Mouse (Mus musculus): ENCODE data around the gene Slc38a6.

DNA sequence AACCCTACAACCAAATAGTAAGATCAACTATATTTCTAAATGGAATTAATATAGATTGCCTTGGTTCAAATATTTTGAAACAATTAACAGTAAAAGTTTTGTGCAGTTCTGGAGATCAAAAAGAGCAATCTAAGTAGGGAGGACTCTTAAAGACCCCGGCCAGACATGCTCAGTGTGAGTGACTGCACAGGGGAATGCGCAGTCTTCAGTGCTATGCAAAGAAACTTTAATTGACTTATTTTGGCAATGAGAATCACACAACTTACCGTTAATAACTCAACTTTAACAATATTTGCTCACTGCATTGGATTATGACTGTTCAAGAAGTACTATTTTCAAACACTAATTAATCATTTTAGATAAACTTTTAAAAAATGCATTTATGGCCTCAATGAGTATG lies 17.0 kb upstream of the Slc38a6 start:
- no peak for TF ChIP-seq EP300 (IDR thresholded peaks at IDR 0.05; ENCODE audit: low read depth)
- TF ChIP-seq CTCF (IDR thresholded peaks at IDR 0.05; ENCODE audit: low read depth) = no peak

Measured in heart, postnatal 0 days (tissue).